Mouse (Mus musculus) neural tube, postnatal 0 days (tissue): ENCODE data around the gene Gpsm3. TPM values are rescaled to one million over a fixed set of nuclear protein-coding genes. Genes with fewer than 3 reads are reported as not detected.

Experiments used
- polyA plus RNA-seq: library from polyadenylated mRNA; unstranded; fragments of >200 nt; fragmentation: Nextera tagmentation; extraction: Ambion mirVana; gene quantifications from 2 replicates; pipeline ENCODE4 v1.2.1, GENCODE M21; 2015

Gene Gpsm3
- polyA plus RNA-seq = 5.5 and 6.8 TPM in 2 replicates

DNA sequence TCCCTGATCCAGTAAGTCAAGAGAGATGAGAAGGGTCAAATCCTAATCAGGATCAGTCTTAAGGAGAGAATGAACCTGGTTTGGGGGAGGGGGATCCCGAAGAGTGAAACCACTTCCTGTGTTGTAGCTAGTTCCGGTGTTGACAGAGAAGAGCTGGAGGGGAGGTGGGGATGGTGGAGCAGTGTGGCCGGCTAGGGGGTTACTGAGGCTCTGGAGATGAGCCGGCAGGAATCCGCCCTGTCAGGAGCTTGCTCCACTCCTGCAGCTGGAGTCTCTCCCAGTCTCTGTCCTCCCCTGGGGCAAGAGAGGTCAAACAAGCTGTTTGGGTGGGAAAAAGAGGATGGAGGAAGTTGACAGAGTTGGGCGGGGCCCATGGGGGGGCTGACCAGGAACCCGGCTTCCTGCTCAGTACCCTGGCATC lies at the start of gene Gpsm3:
Gene Gpsm3, plus strand, starts transcription at position 126 of the 421 bp plus-strand sequence.

DNA sequence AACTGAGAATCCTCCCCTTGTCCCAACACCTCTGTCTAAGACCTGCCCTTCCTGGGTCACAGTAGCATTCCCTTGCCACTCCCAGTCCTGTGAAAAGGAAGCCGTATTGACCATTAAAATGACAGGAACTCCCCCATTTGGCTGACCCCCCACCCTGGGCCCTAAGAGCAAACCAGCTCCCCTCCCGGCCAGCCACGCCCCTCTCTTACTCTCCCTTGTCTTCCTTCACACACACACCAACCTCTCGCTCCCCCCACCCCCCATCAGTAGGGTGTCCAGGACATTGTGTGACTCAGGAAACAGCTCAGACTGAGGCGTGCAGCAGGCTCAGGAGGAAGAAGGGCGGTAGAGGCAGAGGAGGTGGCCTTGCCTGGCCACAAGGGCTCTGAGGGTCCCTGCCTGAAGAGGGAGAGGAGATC lies 25.6 kb upstream of the Gpsm3 start, which contains the start of gene Notch4:
Gene Notch4, plus strand, starts transcription at position 266 of the 419 bp plus-strand sequence.

GRCm38 (mm10) chr17:34591029-34591993 lies 1.7 kb downstream of the Gpsm3 start, which contains the start of gene Pbx2:
Gene Pbx2, plus strand, starts transcription at chr17:34591266.

DNA sequence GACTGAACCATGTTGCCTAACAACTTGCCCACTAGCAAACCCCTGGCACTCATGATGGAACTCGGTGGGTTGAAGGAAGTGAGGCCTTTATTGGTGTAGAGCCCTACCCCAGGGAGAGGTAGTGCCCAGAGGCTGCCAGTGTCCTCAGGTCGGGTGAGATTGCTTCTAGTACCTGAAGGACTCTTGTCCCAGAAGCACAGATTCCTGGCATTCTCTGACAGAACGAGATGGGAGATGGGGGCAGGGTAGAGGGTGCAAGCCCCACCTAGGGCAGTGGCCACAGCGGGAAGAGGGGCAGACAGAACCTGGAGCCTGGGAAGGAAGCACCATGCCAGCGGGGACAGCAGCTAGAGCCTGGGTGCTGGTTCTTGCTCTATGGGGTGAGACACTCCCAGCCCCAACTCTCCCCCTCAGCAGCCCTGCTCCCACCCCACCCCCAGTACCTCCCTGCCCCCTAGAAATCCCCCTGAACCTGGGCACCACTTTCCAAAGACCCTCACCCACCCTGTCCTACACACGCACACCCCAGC lies 8.0 kb downstream of the Gpsm3 start, which contains the start of gene Ager:
Gene Ager, plus strand, starts transcription at position 297 of the 530 bp plus-strand sequence.

GRCm38 (mm10) chr17:34603375-34604060 lies 13.9 kb downstream of the Gpsm3 start, which contains the start of gene Rnf5:
Gene Rnf5, minus strand, starts transcription at chr17:34603690.

DNA sequence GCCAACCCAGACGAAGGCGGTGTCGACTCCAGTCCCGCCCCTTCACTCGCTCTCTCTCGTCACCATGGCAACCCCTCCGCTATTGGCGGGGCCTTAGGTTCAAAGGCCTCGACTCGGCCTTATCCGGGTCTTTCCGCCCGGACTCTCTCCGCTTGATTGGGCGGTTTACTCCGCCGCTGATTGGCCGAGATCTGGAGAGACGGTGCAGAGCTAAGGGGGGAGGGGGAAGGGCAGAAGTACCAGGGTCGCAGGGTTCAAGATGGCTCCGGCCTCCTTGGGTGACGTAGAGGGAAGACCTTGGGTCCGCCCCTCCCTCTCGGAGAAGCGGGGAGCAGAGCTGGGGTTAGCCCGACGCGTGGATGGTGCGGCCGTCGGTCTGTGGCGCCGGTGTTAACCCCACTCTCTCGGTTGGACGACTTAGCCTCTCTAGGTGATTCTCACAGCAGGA lies 14.5 kb downstream of the Gpsm3 start, which contains the start of gene Agpat1:
Gene Agpat1, plus strand, starts transcription at position 202 of the 448 bp plus-strand sequence.

GRCm38 (mm10) chr17:34615871-34616270 lies 26.3 kb downstream of the Gpsm3 start, which contains the start of gene Egfl8:
Gene Egfl8, minus strand, starts transcription at chr17:34615971.

GRCm38 (mm10) chr17:34627943-34628643 lies 38.5 kb downstream of the Gpsm3 start, which contains the start of gene Ppt2:
Gene Ppt2, minus strand, starts transcription at chr17:34628510.

GRCm38 (mm10) chr17:34629221-34629751 lies 39.7 kb downstream of the Gpsm3 start, which contains the start of gene Prrt1:
Gene Prrt1, plus strand, starts transcription at chr17:34629533.

Other genes with a start within 250 kb of the Gpsm3 start
- not detected in 2 replicates for gene Btnl2, start 235.0 kb upstream of the Gpsm3 start, polyA plus RNA-seq
- not detected in 2 replicates for gene Btnl1, start 212.7 kb upstream of the Gpsm3 start, polyA plus RNA-seq
- 5.3 and 6.1 TPM in 2 replicates for gene BC051142, start 191.0 kb upstream of the Gpsm3 start, polyA plus RNA-seq
- gene Btnl4, start 112.5 kb upstream of the Gpsm3 start, polyA plus RNA-seq = not detected in 2 replicates
- gene Btnl6, start 72.5 kb upstream of the Gpsm3 start, polyA plus RNA-seq = not detected in 2 replicates
- gene Notch4, start 25.5 kb upstream of the Gpsm3 start, polyA plus RNA-seq = 4.4 and 6.3 TPM in 2 replicates
- 8.9 and 10.0 TPM in 2 replicates for gene Pbx2, start 1.5 kb downstream of the Gpsm3 start, polyA plus RNA-seq
- gene Ager, start 8.1 kb downstream of the Gpsm3 start, polyA plus RNA-seq = 1.5 and 2.5 TPM in 2 replicates
- gene Rnf5, start 13.9 kb downstream of the Gpsm3 start, polyA plus RNA-seq = 231 and 242 TPM in 2 replicates
- 109 and 123 TPM in 2 replicates for gene Agpat1, start 14.5 kb downstream of the Gpsm3 start, polyA plus RNA-seq
- gene Egfl8, start 26.2 kb downstream of the Gpsm3 start, polyA plus RNA-seq = 23.9 and 34.3 TPM in 2 replicates
- 20.3 and 21.8 TPM in 2 replicates for gene Ppt2, start 38.7 kb downstream of the Gpsm3 start, polyA plus RNA-seq
- gene Prrt1, start 39.7 kb downstream of the Gpsm3 start, polyA plus RNA-seq = 7.6 and 8.8 TPM in 2 replicates
- gene Fkbpl, start 55.0 kb downstream of the Gpsm3 start, polyA plus RNA-seq = 14.2 and 16.1 TPM in 2 replicates
- gene Atf6b, start 57.3 kb downstream of the Gpsm3 start, polyA plus RNA-seq = 73.3 and 80.3 TPM in 2 replicates
- 0.84 and 1.1 TPM in 2 replicates for gene Tnxb, start 80.7 kb downstream of the Gpsm3 start, polyA plus RNA-seq
- 2.0 and 2.5 TPM in 2 replicates for gene C4b, start 154.1 kb downstream of the Gpsm3 start, polyA plus RNA-seq
- gene Cyp21a1, start 214.8 kb downstream of the Gpsm3 start, polyA plus RNA-seq = not detected in 2 replicates
- 39.4 and 46.3 TPM in 2 replicates for gene Stk19, start 247.1 kb downstream of the Gpsm3 start, polyA plus RNA-seq
- 40.6 and 50.7 TPM in 2 replicates for gene Dxo, start 247.2 kb downstream of the Gpsm3 start, polyA plus RNA-seq